Comparison of ENCODE assay signal across 8 mouse cellular contexts in the genomic region with DNA sequence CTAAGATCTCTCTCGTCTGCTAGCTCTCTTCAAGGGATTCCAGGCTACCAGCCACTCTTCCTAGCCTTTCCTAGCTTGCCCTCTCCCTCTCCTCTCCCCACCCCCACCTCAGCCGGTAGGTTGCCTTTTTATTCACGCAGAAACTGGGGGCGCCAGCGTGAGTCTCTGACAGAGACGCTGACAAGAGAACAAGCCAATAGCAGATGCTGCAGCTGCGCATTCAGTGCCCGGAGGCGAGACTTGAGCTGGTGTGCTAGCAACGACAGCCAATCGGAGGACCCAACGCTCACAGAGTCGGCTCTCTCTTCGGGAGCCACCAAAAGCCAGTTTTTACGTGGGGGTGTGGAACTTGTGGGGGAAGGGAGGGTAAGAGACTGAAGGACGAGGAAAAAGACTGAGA. TPM values are rescaled to one million over a fixed set of nuclear protein-coding genes. Genes with fewer than 3 reads are reported as not detected.
DNase-seq lines count a peak whose midpoint lies in the region; ATAC-seq and TF ChIP-seq lines count a peak whose summit lies in the region.

No protein-coding gene starts in this region.

- TF ChIP-seq EP300 in liver, embryonic 14.5 days (IDR thresholded peaks at IDR 0.05; ENCODE audit: low read depth) = no peak
- no peak for TF ChIP-seq EP300 in stomach, postnatal 0 days (optimal IDR thresholded peaks at IDR 0.05)

- peak overlapping the region; percentile 81 for H3K27ac ChIP-seq in heart, embryonic 15.5 days
- no peak overlapping the region for H3K27ac ChIP-seq in liver, embryonic 14.5 days
- peak overlapping the region; percentile 65 for H3K27ac ChIP-seq in neural tube, embryonic 11.5 days (ENCODE audit: low read depth, low read length)
- peak overlapping the region; percentile 75 for H3K27ac ChIP-seq in stomach, postnatal 0 days (replicated peaks)

- peak; percentile 99 for DNase-seq in brain, adult 2 months (ENCODE audit: low read depth, low spot score)
- peak; percentile 84 for DNase-seq in fibroblast of lung, adult 2 months (ENCODE audit: low read depth)
- DNase-seq in kidney, postnatal 25 days = peak; percentile 88 to 96
- DNase-seq in liver, embryonic 14.5 days (ENCODE audit: low read depth in 3 of 3, low spot score in 3 of 3) = peak; percentile 49 to 63 (median 56)
- peak; percentile 91 for DNase-seq in neural tube, embryonic 11.5 days (ENCODE audit: low spot score)
- DNase-seq in stomach, postnatal 0 days (ENCODE audit: low spot score) = peak; percentile 84

- no peaks in the 10 kb centered on the region for H3K36me3 ChIP-seq in C2C12 (ENCODE audit: control insufficient read depth, insufficient read depth)
- H3K36me3 ChIP-seq in heart, embryonic 15.5 days = no peaks in the 10 kb centered on the region
- H3K36me3 ChIP-seq in liver, embryonic 14.5 days (replicated peaks; ENCODE audit: control insufficient read depth, insufficient read depth, low read depth) = no peaks in the 10 kb centered on the region
- no peaks in the 10 kb centered on the region for H3K36me3 ChIP-seq in neural tube, embryonic 11.5 days (ENCODE audit: control insufficient read depth, insufficient read depth, low read length)
- no peaks in the 10 kb centered on the region for H3K36me3 ChIP-seq in stomach, postnatal 0 days (ENCODE audit: control insufficient read depth, insufficient read depth, low read length)

- WGBS in heart, embryonic 15.5 days = 8% methylated on average over 16 of the region's 16 CpGs
- 11% methylated on average over 16 of the region's 16 CpGs for WGBS in liver, embryonic 14.5 days (ENCODE audit: insufficient replicate concordance)
- 10% methylated on average over 16 of the region's 16 CpGs for WGBS in neural tube, embryonic 11.5 days
- 14% methylated on average over 16 of the region's 16 CpGs for WGBS in stomach, postnatal 0 days

- H3K9me3 ChIP-seq in heart, embryonic 15.5 days (replicated peaks) = no peaks in the 10 kb centered on the region
- H3K9me3 ChIP-seq in liver, embryonic 14.5 days (ENCODE audit: control insufficient read depth, low read length) = no peaks in the 10 kb centered on the region
- H3K9me3 ChIP-seq in neural tube, embryonic 11.5 days (ENCODE audit: control insufficient read depth, low read length) = no peaks in the 10 kb centered on the region
- no peaks in the 10 kb centered on the region for H3K9me3 ChIP-seq in stomach, postnatal 0 days (ENCODE audit: control insufficient read depth, low read length)

- no peaks in the 10 kb centered on the region for H3K27me3 ChIP-seq in C2C12 (ENCODE audit: control insufficient read depth, insufficient read depth, insufficient read length)
- H3K27me3 ChIP-seq in heart, embryonic 15.5 days = no peaks in the 10 kb centered on the region
- H3K27me3 ChIP-seq in liver, embryonic 14.5 days (ENCODE audit: control insufficient read depth, insufficient read depth, low read length) = no peaks in the 10 kb centered on the region; the same call in 1 of the 2 replicates
- H3K27me3 ChIP-seq in neural tube, embryonic 11.5 days (ENCODE audit: control insufficient read depth, insufficient read depth, low read length) = no peaks in the 10 kb centered on the region
- H3K27me3 ChIP-seq in stomach, postnatal 0 days (ENCODE audit: control insufficient read depth, insufficient read depth, low read length) = no peaks in the 10 kb centered on the region

- peaks cover 2% of the 10 kb centered on the region; the same call in 1 of the 2 replicates for H3K4me1 ChIP-seq in heart, embryonic 15.5 days (replicated peaks)
- H3K4me1 ChIP-seq in liver, embryonic 14.5 days (replicated peaks; ENCODE audit: control insufficient read depth in 2 of 2, insufficient read depth in 2 of 2, low read length in 1 of 2) = no peaks in the 10 kb centered on the region
- H3K4me1 ChIP-seq in neural tube, embryonic 11.5 days (ENCODE audit: control insufficient read depth, insufficient read depth, low read length) = no peaks in the 10 kb centered on the region
- H3K4me1 ChIP-seq in stomach, postnatal 0 days (replicated peaks; ENCODE audit: control insufficient read depth, insufficient read depth) = no peaks in the 10 kb centered on the region

- H3ac ChIP-seq in C2C12 (ENCODE audit: control insufficient read depth, insufficient read length, low read depth) = peak overlapping the region; percentile 70

- no peaks in the 10 kb centered on the region for H3K79me2 ChIP-seq in C2C12 (ENCODE audit: control insufficient read depth, insufficient read depth)

- TF ChIP-seq CTCF in C2C12 (IDR thresholded peaks at IDR 0.05; ENCODE audit: control insufficient read depth, insufficient read depth, insufficient read length) = no peak
- TF ChIP-seq CTCF in liver, embryonic 14.5 days (IDR thresholded peaks at IDR 0.05; ENCODE audit: low read depth) = no peak
- TF ChIP-seq CTCF in stomach, postnatal 0 days (IDR thresholded peaks at IDR 0.05; ENCODE audit: low read depth) = peak; percentile 15; the same call in 1 of the 2 replicates

- H3K9ac ChIP-seq in heart, embryonic 15.5 days = peak overlapping the region; percentile 53
- peak overlapping the region; percentile 23; the same call in 1 of the 2 replicates for H3K9ac ChIP-seq in liver, embryonic 14.5 days (replicated peaks)
- peak overlapping the region; percentile 35 for H3K9ac ChIP-seq in neural tube, embryonic 11.5 days (ENCODE audit: low read length)
- peak overlapping the region; percentile 65 for H3K9ac ChIP-seq in stomach, postnatal 0 days (ENCODE audit: low read length)

- no peaks in the 10 kb centered on the region for H3K79me3 ChIP-seq in C2C12 (ENCODE audit: low read depth)

- H3K4me3 ChIP-seq in C2C12 (ENCODE audit: insufficient read depth, poor library complexity, severe bottlenecking) = peak overlapping the region; percentile 34
- H3K4me3 ChIP-seq in heart, embryonic 15.5 days = peak overlapping the region; percentile 55
- H3K4me3 ChIP-seq in liver, embryonic 14.5 days (ENCODE audit: insufficient read depth in 1 of 2, low read depth in 2 of 2, low read length in 2 of 2) = peak overlapping the region; percentile 48 to 75
- H3K4me3 ChIP-seq in neural tube, embryonic 11.5 days (ENCODE audit: low read depth, low read length) = peak overlapping the region; percentile 27
- H3K4me3 ChIP-seq in stomach, postnatal 0 days (ENCODE audit: low read depth, low read length) = peak overlapping the region; percentile 54

- H3K4me2 ChIP-seq in heart, embryonic 15.5 days = peak overlapping the region; percentile 68
- peak overlapping the region; percentile 59 for H3K4me2 ChIP-seq in liver, embryonic 14.5 days (ENCODE audit: low read depth)
- peak overlapping the region; percentile 52 for H3K4me2 ChIP-seq in neural tube, embryonic 11.5 days (ENCODE audit: low read depth)
- peak overlapping the region; percentile 60 for H3K4me2 ChIP-seq in stomach, postnatal 0 days (replicated peaks; ENCODE audit: low read depth)

- peak; percentile 98 for ATAC-seq in heart, embryonic 15.5 days (replicated peaks; ENCODE audit: insufficient number of reproducible peaks, insufficient read depth, low FRiP score, low read depth)
- peak; percentile 97 for ATAC-seq in liver, embryonic 14.5 days (ENCODE audit: insufficient read depth)
- ATAC-seq in neural tube, embryonic 11.5 days (ENCODE audit: insufficient read depth, low FRiP score, low TSS enrichment) = peak; percentile 99
- peak; percentile 99 for ATAC-seq in stomach, postnatal 0 days (ENCODE audit: low FRiP score, low TSS enrichment)

TF ChIP-seq in C2C12, 6 proteins besides CTCF, POLR2A, EP300 and RAD21:
- no peak for TF ChIP-seq CEBPB (IDR thresholded peaks at IDR 0.05; ENCODE audit: low read depth)
- TF ChIP-seq MYOD1 (IDR thresholded peaks at IDR 0.05; ENCODE audit: control insufficient read depth, insufficient read length, low read depth) = peak; percentile 49
- no peak for TF ChIP-seq MAX (IDR thresholded peaks at IDR 0.05)
- no peak for TF ChIP-seq FOSL1 (IDR thresholded peaks at IDR 0.05; ENCODE audit: insufficient read depth, low read length, poor library complexity, severe bottlenecking)

RNA-seq across cellular contexts. Expression of gene Arhgef9, which starts 30.3 kb away (rescaled TPM):
- polyA plus RNA-seq in C2C12 (2012; fragmentation: generic; extraction: Trizol) = 1.5 TPM
- 9.0 and 12.3 TPM in 2 replicates for polyA plus RNA-seq in heart, embryonic 15.5 days (2015; fragmentation: Nextera tagmentation; extraction: Ambion mirVana)
- 0.53 and 0.76 TPM in 2 replicates for polyA plus RNA-seq in liver, embryonic 14.5 days (2012; rRNA removed)
- polyA plus RNA-seq in liver, embryonic 14.5 days (2014; fragmentation: Nextera tagmentation; extraction: Ambion mirVana) = 1.1 and 1.2 TPM in 2 replicates
- polyA plus RNA-seq in neural tube, embryonic 11.5 days (2014; fragmentation: Nextera tagmentation; extraction: Ambion mirVana) = 11.2 and 14.2 TPM in 2 replicates
- 5.4 and 6.2 TPM in 2 replicates for polyA plus RNA-seq in stomach, postnatal 0 days (2015; fragmentation: Nextera tagmentation; extraction: Ambion mirVana)
